Mouse (Mus musculus) hindlimb bud, embryonic 11.5 days (tissue): Measurements from ENCODE around the gene Erg.

Experiments used
- DNase-seq: peaks from one replicate; pipeline ENCODE4 v3.0.0-alpha.2; 2012; ENCODE audit warnings: low read depth, low spot score; ENCODE audit errors: extremely low spot score

The Erg gene

DNA sequence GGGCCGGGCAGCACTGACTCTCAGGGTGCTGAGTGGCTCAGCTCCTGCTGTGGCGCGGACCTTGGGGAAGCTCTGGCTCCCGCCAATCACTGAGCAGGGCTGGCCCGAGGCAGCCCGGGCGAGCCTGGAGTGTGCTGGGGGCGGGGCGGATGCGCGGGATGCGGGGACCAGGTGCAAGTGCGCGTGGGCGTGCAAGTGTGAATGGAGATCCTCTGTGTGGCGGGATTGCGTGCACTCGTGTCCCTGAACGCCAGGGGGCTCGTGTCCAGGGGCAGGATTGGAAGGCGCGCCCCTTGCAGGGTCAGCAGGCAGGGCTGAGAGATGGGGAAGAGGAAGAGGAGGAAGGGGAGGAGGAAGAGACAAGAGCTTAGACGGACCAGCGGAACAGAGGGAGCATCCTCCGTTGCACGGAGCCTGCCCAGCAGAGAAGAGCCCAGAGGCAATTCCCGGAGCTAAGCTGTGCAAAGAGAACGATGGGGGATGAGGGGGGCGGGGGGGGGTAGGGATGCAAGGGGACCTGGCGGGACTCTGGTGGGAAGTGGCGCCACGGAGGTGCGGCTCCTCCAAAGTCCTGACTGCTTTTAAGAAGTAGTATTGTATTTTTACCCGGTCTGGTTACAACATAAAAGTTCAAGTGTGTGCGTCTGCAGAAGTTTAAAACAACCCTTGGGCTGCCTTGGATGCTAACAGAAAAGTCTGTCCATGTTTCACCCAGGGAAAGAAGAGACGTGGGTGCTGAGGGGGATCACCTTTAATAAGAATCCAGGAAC, 667 bp downstream of the Erg start:
- DNase-seq = no peak

DNA sequence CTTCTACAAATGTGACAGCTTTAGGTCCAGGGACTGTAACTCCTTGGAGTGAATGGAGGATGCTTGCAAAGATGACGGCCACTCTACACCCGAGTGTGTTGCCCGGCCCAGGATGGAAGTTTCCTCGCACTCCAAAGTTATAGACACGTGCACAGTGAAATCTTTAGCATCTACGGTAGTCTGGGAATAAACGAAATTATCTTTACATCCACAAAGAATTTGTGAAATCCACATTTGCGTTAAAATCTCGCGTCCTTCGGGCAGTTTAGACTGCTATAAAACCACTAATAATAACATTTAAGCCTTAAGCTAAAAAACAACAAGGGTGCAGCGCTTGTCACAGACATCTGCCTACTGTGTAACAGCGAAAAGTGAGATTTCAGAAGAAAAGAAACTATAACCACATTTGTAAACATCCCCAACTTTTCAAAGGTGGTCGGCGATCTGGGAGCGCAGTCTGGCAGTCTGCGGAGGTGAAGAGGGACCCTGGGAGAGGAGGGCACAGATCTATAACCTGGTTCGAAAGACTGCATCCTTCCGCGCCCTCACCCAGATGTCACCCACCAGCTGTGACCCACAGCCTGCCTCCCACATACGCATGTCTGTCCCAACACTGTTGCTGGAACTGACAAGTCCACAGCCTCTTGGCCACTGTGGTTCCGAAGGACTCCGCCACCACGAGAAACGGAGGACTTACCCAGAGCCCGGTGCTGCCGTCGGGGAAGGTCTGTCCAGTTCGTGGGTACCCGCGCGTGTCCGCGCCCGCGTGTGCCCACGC, 1.5 kb downstream of the Erg start:
- DNase-seq = no peak

DNA sequence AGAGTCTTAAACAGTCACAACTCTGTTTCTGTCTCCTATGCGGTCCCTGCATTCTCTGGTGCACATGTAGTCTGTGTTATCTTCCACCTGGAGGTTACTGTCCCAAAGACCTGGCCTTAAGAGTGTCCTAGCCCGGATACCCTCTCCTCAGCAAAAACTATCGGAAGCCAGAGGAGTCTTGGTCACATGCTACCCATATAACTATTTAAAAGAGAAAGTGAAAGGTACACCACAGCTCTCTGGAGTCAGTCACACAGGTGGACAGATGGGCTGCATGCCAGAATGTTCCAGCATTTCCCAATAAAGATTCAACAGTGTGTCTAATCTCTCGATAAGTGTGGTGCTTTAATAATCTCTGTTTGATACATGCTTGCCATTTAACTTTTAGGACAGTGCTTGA, 7.1 kb downstream of the Erg start:
- no peak for DNase-seq

DNA sequence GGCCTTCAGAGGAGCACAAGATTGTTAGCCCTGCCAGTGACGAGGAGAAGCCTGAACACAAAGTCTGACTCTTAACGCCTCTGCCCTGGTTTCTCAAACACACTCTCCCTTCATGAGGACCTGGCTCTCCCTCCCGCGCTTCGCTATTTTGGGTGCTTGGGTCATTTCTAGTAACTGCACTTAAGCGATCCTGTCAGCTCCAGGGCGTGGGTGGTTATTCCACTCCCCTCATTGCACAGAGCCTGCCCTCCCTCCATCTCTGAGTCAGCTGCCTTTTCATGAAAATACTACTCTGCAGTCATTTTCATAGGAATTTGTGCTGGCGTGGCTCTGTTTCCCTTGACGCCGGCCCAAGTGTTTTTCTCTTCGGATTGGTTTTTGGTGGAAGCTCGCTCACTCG, 13.2 kb downstream of the Erg start:
- DNase-seq = no peak

DNA sequence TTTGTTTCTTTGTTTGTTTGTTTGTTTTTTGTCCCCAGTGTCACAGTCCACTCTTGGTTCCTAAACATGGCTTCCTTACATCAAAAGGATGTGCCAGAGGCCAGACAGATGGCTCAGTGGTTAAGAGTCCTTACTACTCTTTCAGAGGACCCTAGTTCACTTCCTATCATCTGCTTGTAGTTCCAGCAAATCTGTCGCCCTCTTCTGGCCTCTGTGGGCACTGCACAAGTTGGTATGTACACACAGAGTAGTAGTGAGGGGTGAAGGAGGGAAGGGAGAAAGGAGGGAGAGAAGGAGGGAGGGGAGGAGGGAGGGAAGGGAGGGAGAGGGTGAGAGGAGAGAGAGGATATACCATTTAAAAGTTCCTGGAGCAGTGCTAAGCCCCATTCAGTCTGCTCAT, 15.8 kb downstream of the Erg start:
- DNase-seq = no peak

DNA sequence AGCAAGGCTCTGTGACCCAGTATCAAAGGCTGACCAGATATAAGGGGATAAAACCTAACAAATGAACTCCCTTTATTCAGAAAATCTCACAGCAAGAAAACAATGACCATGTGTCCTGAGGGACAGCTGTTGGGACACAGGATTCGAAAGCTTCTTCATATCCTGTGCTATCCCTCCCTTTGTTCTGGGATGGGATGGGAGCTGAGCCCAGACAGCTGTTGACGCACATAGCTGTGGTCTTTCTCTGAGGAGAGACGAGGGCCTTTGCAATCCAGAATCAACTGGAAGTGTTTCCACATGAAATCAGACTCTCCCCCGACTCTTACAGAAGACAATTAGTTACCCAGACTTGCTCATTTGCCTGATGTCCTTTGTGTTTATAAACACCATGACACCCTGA, 29.6 kb downstream of the Erg start:
- no peak for DNase-seq

DNA sequence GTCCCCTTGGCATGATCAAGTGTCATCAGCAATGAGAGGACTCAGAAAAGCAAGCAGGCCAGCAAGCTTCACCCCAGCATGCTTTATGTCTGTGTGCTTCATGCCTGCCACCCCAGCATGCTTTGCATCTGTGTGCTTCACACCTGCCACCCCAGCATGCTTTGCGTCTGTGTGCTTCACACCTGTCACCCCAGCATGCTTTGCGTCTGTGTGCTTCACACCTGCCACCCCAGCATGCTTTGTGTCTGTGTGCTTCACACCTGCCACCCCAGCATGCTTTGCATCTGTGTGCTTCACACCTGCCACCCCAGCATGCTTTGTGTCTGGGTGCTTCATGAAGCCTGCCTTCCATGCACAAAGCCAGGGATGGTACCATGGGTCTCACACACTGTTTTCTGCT, 33.3 kb downstream of the Erg start:
- DNase-seq = no peak

DNA sequence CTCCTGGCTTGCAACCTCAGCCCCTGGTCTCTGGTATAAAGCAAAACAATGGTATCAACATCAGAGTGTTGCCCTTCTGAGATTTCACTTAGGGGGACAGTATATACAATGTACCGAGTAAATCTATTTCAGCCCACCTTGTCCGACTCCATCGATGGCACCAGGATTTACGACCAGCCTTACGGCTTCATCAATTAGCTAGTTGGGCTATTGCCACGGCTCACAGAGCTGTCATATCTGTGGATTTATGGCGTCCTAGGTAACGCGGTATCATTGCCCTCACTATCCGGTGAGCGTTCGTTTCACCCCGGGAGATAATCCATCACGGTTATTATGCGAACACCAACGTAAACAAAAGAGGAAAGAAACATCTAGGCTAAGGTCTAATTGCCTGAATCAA, 33.9 kb downstream of the Erg start:
- DNase-seq = no peak

DNA sequence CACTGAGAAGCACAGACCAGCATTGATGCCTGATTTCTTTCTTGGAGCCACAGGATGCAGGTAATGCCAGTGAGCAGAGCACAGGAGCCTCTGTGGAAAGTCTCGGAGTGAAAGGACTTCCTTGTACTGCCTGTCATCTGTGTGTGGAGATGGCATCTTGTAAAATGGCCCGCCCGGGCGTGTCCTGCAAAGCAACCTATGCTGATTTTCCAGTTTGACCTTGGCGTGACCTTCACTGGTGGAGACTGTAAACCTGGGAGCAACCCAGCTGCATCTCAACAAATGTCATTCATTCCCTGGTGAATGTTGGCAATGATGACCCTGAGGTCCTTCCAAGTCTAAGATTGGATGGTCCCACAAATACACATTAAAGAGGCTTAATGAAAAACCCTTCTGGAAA, 35.9 kb downstream of the Erg start:
- DNase-seq = no peak

DNA sequence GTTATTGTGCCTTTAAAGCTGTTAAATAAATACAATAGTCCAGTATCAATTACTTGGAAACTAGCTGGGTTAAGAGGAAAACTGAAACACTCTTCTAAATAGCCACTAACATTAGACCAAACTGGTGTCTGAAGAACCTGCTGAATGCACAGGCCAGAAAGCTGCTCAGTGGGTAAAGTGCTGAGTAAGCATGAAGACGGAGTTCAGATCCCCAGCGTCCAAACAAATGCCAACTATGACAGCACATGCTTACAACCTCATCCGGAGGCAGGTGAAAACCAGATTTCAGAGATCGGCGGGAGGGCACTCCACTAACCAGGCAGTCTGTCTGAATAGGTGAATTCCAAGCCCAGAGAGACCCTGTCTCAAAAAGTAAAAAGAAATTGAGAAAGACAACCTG, 41.6 kb downstream of the Erg start:
- no peak for DNase-seq

DNA sequence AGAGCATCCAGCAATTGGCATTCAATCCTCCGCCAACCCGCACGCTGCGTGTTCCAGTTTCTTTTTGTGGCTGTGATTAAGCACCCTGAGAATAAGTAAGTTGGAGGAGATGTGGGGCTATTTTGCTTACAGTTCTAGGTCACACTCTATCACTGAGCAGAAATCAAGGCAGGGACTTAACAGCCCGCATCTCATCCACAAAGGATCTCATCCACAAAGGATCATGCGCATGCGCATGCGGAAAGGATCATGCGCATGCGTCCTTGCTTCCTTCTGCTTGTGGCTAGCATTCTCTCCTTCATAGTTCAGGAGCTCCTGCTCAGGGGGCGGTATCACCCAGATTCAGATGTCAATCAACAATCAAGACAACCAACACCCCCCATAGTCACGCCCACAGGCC, 42.9 kb downstream of the Erg start:
- DNase-seq = no peak

DNA sequence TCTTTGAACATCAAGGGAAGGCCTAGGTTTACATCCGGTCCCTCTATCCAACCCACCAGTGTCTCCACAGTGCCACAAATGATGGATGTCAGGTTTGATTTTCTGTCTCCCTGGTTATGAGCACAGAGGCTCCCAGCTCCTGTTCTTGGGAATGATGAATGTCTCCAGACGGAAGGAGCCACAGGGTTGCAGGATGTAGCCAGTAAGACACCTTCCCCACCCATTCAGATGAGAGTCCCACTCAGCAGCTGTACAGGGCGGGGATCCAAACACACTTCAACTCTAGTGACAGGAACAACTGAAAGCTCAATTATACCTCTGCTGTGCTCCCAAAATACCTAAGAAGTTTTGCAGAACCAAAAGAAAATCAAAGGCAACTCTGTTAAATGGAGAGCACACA, 51.2 kb downstream of the Erg start:
- DNase-seq = no peak

DNA sequence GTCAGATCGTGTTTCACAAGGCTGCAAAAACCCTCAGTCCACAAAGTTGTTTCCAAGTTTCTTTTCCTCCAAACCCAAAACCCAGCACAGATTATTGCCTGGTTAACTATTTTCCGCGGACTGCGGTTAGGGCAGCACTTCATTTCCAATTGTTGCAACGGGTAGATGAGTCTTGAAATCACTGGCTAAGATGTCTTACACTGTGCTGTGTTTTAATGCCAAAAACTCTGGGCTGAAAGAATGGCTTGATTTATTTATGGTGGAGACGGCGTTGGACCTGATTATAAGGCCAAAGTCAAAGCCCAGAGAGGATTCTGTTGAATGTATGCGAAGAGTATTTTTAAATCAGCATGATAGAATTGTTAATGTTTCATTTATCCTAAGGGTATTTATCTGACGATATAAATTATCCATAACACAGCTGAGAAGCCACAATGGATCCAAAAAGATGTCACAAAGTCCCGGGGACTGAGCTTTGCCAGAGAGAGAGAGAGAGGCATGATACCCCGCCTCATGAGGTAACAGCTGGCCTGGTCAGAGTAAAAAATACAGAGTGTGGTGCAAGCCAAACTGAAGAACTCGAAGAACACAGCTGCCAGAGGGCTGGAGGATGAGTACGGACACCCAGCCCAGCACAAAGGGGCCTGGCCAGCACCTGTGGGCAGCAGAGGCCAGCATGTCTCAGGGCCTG, 53.9 kb downstream of the Erg start:
- DNase-seq = no peak

DNA sequence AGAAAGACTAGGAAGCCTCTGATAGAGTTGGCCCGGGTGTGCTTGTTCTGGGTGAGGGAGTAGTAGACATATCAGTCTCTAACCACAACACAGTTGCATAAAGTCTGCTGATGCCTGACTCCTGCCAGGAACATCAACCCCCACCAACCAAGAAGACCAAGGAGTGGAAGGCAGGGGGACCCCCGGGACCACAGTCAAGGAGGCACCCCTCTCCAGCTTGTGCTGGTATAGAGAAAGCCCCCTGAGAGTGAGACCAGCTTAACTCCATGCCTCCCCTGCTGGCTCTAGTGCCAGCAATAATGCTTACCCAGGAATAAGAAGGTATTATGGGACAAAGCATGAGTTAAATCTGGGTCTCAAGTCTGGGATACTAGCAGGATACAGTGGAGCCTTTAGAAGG, 58.8 kb downstream of the Erg start:
- DNase-seq = no peak

DNA sequence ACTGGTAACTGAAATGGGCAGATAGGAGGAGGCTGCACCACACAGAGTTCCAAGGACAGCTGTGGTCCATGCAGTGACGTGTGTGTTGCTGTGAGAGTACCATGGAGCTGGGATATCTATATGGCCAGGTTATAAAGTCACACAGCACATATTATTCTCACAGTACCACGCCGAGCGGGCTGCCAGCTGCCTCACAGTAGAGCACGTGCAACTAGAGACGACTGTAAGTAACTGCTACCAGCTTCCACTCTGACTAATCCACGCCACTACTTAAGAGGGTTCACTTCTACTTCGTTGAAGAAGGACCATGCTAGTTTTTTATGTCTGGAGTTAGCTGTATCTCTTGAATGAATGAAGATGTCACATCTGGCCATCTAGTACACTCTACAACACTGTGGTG, 66.9 kb downstream of the Erg start:
- DNase-seq = no peak

DNA sequence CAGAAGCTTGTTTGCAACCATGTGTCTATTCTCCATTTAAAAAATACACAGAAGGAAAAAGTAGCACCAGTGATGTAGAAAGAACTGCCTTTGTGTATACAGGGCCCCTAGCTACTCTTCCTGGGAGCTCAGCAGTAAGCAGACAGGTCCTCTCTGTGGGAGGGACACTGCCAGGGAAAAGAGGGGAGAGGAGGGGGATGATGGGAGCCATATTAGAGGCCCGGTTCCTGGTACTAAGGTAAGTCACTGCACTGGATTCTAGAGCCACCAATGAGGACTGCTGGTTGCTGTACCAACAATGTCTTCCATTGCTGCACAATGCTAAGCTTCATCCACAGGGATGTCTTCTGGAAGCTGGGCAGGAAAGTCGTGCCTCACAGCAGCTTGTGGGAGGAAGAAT, 80.3 kb downstream of the Erg start:
- DNase-seq = no peak

DNA sequence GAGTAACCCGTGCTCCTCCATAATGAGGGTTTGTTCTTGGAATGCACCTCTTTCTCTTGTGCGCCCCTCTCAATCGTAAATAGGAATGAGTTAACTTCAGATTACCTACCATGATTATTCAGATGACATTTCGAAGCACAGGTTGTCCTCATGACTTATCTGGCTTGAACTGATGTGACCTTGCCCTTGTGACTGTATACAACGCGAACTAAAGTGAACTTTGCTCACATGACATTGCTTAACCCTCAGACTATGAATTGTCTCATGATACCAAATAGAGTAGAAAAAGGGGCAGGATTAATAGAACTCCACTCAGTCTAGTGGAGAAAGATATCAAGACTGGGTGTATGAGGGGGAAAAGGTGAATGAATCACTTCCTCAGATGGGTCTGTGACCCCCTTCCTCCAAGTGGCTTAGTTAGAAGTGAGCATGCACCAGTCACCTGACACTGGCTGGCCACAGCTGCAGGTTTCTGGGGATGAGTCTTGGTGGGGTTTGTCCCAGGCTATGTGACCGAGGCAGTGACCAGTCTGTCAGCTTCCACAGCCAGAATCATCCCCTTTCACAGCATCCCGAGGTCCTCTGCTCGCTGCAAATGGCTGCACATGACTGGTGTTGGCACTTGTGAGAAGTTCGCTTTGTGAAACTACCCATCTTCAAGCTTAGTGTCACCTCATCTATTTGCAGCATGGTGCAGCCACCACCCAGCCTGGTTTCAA, 89.7 kb downstream of the Erg start:
- DNase-seq = no peak

DNA sequence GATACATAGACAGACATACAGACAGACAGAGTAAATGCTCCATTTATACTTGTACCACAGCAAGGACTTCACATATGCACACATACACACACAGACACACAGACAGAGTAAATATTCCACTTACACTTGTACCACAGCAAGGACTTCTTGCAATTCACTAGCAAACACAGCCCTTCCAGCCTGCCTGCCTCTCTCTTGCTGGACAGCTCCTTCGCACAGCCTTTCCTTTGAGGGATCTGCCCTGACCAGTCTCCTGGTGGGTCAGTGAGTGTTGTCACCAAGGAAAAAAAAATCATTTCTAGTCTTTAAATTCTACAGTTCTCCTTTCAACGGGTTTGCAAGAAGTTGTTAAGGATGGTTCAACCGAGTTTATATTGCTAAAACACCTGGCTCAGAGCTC, 92.3 kb downstream of the Erg start:
- DNase-seq = no peak

DNA sequence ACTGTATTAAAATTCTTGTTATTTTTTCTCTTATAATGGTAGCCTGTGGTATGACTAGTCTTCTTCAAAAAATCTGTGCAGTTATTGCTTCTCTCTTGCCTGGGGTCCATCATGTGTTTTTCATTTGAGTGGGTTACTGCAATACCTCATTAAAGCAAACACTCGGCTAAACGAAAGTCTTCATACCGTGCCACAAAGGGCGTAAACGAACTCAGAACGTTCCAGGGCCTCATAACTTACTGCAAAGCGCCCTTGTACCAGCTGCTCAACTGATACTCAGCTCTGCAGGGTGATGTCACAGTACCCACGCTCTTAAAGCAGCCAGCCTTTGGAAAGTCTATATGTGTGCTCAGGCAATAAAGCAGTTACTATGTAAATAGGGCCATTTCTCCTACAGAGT, 93.1 kb downstream of the Erg start:
- DNase-seq = no peak

DNA sequence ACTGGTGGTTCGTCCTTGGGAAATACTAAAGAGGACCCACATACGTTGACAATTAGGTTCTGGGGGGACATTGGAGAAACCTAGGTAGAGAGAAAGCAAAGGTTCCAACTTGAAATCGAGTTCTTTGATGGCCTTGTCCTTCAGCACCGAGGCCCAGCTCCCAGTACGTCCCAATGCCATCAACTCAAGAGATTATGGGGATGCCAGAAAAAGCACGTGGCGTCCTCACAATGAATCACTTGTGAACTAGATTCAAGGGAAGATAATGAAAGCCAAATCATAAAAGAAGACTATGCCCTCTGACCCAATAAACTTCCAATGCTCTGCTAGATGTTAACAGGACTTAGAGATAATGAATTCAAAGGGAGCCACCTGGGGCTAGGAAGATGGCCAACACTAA, 94.2 kb downstream of the Erg start:
- DNase-seq = no peak

DNA sequence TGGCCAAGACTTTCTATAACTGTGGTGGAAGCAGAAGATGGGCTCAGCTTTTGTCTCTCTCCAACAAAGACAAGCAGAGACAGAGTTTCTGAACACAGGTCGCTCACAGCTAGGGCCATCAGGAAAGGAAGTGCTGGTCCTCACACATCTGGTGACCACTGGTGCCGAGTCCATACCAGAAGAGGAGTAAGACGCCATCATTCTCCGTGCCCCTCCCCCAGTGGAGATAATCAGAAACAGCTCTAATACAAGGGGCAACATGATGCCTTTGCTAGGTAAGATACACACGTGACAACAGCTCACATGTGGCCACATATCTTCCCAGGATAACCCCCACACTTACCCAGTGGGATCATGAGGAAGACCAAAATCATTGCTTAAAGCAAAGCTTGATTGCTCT, 96.0 kb downstream of the Erg start:
- DNase-seq = no peak
